Mouse (Mus musculus): Measurements from ENCODE around the gene Bmp7. TPM values are rescaled to one million over a fixed set of nuclear protein-coding genes. Genes with fewer than 3 reads are reported as not detected.

Bmp7 gene
- total RNA-seq, 2 experiments from 2014 or later, result 1.1 to 1.3 TPM

GRCm38 (mm10) chr2:172949051-172949450, 8.9 kb upstream of the Bmp7 start:
- no peak for DNase-seq

DNA sequence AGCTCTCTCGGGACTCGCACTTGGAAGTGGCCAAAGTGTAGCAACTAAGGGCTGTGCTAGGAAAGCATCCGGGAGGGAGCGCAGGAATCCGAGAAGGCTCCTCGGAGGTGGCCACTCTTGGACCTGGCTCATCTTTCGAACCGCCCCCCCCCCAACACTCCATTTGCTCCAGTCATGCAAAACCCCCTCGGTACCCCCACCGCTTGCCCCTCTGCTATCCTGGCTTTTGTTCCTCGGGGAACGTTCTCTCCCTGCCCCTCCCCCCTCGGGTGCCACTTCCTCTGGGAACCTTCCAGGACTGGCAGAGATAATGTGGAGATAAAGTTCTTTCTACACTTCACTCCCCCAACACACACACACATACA, 660 bp upstream of the Bmp7 start:
- DNase-seq, result no peak

DNA sequence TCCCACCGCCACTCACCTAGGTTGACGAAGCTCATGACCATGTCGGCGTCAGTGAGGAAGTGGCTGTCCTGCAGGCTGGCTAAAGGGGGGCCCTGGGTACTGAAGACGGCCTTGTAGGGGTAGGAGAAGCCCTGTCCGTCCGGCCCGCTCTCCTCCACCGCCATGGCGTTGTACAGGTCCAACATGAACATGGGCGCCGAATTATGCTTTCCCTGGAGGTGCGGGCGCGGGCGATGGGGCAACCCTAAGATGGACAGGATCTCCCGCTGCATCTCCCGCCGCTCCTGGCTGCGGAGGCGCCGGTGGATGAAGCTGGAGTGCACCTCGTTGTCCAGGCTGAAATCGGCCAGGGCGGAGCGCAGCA, 500 bp downstream of the Bmp7 start:
- no peak for DNase-seq

GRCm38 (mm10) chr2:172938761-172939638, 1.1 kb downstream of the Bmp7 start:
- no peak for DNase-seq

GRCm38 (mm10) chr2:172937326-172938190, 2.6 kb downstream of the Bmp7 start:
- no peak for DNase-seq

DNA sequence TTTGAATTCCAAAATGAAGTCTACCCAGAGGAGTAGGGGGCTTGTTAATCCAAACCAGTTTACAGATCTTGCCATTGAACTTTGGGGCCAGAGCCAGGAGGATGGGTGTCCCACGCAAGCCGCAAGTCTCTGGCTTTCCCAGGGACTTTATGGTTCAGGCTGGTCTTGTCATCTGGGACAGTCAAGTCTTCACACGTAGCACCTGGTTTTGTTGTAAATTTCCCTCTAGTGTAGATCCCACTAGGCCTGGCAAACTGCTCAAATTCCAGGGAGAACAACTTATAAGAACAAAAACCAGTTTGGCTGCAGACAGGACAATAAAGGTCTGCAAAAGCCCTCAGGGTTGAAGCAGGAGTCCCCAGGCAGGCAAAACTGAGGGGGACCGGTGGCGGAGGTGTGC, 3.3 kb downstream of the Bmp7 start:
- no peak for DNase-seq

DNA sequence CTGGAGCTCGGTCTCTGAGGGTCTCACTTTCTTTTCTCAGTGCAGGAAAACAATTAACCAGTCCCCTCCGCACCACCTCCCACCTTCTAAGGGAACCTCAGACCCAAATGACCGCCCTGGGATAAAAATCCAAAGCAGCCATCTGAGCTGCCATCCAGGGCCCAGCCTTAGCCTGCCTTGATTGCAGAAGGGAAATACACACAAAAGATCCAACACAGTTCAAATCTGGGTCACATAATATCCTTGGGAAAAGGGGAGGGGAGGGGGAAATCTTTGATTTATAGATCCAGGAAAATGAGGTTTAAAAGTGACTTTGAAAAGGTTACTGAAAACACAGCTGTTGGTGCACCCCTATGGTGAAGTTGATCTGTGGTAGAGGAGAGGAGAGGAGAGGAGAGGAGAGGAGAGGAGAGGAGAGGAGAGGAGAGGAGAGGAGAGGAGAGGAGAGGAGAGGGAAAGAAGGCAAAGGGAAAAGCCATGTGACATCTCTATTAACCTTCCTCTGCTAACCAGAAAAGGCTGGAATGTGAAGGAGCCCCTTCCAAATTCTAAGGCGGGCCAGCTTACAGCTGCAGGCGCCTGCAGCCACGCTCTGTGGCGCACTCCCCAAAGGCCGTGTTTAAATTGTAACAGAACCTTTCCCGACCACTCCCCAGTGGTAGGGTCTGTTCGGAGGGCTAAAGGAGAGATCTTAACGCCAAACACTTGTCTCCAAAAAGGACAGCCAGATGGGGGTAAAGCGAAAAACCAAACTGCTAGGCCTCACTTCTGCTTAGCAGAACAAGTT, 4.2 kb downstream of the Bmp7 start:
- DNase-seq, result no peak

- no peak for DNase-seq
These were observed 5.0 kb downstream of the Bmp7 start for GRCm38 (mm10) chr2:172934891-172935740.

DNA sequence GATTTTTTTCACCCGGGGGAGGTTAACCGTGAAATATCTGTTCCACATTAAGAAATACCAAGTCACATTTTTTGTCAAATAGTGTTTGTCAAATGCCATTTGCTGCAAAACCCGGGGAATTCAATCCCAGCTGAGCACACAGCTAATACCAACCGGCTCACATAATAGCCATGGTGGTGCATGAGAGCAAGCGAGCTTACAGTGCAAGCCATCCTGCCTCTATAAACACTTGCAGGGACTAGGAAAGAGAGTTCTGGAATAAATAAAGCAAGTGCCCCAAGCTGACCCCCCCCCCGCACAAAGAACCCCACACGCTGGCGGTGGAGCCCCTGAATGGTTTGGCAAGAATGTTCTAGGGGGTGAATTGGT, 5.7 kb downstream of the Bmp7 start:
- DNase-seq, result no peak

- DNase-seq, result peak; percentile 24 to 45
These were observed 6.3 kb downstream of the Bmp7 start for GRCm38 (mm10) chr2:172933631-172934419.

DNA sequence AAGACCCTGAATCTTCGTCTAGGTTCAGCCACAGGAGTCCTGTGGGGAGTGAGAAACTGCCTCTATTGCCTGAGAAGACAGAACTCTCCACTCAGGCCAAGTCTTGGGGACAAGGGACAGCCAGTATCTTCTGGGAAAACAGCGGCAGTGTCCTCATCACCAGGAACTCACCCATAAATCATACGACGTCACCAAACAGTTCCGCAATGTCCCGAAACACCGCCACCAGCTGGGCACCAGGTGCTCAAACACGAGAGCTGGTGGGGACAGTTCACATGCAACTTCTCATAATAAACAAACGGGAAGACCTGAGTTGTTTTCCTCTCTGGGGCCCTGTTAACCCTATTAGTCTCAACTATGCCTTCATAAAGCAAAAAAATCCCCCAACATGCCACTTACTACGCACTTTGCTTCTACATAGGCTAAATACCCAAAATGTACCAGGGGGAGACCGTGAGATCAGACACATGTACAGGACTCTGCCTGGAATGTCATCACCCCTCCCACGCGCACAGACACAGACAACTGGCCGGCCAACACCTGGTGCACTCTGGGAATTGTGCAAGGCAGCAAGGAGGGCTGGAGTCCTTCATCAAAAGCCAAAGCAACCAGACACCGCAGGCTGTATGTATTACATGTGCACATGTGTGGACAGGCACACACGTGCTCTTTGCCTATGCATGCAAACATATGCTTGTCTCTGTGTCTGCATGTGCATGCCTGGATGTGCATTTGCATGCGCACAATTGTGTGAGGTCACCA, 8.8 kb downstream of the Bmp7 start:
- DNase-seq, result no peak

DNA sequence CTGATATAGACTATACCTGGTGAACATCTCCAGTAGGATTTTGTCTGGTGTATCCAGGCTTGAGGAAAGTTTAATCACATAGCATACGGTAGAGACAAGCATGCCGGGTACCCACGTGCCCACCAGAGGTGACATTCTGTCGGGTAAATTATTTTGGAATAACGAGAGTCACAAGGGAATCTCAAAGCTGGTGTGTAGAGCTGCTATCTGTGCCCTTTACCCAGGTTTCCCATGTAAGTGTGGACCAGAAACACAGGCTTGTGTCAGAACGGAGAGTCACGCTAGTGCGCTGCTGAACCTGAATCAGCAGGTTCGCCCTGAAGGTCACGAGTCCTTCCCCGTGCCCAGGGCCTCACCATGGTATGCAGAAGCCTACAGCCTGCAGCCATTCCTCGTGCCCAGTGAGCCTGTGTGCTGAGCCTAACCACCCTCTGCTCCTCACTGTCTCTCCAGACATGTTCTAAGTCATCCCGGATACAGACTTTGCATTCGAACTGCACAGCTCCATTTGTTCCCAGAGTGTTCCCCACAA, 10.2 kb downstream of the Bmp7 start:
- peak in 1 of 2 experiments; percentile 33 for DNase-seq

DNA sequence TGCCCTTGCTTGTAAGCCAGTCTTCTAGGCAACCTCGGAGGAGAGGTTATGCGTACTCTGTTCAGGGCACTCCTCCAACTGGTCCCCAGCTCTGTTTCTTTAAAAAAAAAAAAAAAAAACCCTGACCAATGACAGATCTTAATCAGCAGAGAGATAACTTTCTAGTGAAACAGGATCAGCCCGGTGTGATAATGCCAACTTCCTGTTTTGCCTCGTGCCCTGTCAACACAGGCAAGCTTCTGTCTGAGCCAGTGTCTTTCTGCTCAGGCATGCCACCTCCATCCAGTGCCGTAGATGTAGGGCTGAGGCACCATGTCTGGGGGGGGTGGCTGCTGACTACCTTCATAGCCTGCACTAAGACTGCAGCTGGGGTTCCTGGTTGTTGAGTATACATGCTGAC, 12.5 kb downstream of the Bmp7 start:
- no peak for DNase-seq

GRCm38 (mm10) chr2:172926311-172926710, 13.8 kb downstream of the Bmp7 start:
- DNase-seq, result no peak

GRCm38 (mm10) chr2:172924961-172925360, 15.2 kb downstream of the Bmp7 start:
- no peak for DNase-seq

- DNase-seq, result peak; percentile 30 to 31
These were observed 16.9 kb downstream of the Bmp7 start for GRCm38 (mm10) chr2:172923198-172923597.

GRCm38 (mm10) chr2:172922597-172922996, 17.5 kb downstream of the Bmp7 start:
- DNase-seq, result no peak

- peak; percentile 31 to 52 for DNase-seq
These were observed 26.1 kb downstream of the Bmp7 start for GRCm38 (mm10) chr2:172914018-172914417.

DNA sequence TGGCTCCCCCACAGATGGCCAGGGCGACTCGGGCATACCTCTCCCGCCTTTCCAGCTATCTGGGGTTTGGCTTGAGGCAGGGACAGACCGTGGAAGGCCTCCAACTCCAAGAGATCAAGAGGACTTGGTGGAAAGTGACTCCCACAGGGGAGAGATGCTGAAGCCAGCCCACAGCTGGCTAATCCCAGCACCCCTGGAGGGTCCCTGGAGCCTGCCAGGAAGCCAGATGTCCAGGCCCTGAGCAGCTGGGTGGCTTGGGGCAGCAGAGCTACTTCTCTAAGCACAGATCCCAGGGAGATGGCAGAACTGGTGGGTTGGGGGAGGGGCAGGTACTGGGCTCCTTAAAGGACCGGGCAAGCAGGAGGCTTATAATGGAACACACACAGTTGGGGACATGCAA, 28.4 kb downstream of the Bmp7 start:
- DNase-seq, result peak; percentile 9 to 22

DNA sequence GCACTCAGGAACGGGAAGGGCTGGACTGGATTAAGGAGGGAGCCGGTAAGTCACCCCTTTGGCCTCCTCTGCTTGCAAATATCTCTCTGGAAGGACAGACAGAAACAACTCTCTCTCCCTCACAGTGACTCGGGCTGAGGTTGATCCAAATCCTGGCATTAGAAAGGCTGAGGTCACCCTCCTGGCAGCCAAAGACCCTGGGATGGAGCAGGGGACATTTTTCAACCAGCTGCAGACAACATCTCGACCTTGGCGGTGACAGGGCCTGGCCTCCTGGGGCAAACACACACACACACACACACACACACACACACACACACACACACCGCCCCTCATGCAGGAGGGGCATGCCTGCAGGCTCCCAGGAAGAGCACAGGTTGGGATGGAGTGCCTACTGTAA, 29.0 kb downstream of the Bmp7 start:
- DNase-seq, result peak; percentile 18 to 19
